Mouse (Mus musculus) kidney, embryonic 14.5 days (tissue): ENCODE data around the gene Zdhhc24. TPM values are rescaled to one million over a fixed set of nuclear protein-coding genes. Genes with fewer than 3 reads are reported as not detected.

Source experiments
- ATAC-seq: fragments of 200-750 bp; cut with Nextera tagmentation; 2 replicates; pipeline ENCODE4 v1.8.0; 2017; ENCODE audit warnings: moderate number of reproducible peaks, mild to moderate bottlenecking, moderate TSS enrichment, moderate library complexity; ENCODE audit not compliant: low FRiP score, low TSS enrichment
- H3K27ac ChIP-seq: fragments of 300-500 bp; sonication (generic); 2 replicates; pipeline ENCODE4 v1.5.1; 2014; ENCODE audit warnings: low read depth, mild to moderate bottlenecking, low read length, moderate library complexity, mixed read lengths
- H3K27me3 ChIP-seq: fragments of 300-500 bp; sonication (generic); 2 replicates; pipeline ENCODE4 v1.6.1; 2014; ENCODE audit warnings: mild to moderate bottlenecking, low read length; ENCODE audit not compliant: control insufficient read depth, insufficient read depth
- H3K36me3 ChIP-seq: fragments of 300-500 bp; sonication (generic); 2 replicates; pipeline ENCODE4 v1.6.1; 2014; ENCODE audit warnings: low read length, mixed read lengths; ENCODE audit not compliant: control insufficient read depth, insufficient read depth
- H3K4me1 ChIP-seq: fragments of 300-500 bp; sonication (generic); 2 replicates; pipeline ENCODE4 v1.6.1; 2014; ENCODE audit warnings: low read length, mixed read lengths; ENCODE audit not compliant: control insufficient read depth, insufficient read depth
- H3K4me2 ChIP-seq: fragments of 300-500 bp; sonication (generic); replicated peaks from 2 replicates; pipeline ENCODE4 v1.6.1; 2014; ENCODE audit warnings: low read depth, mild to moderate bottlenecking, low read length
- H3K4me3 ChIP-seq: fragments of 300-500 bp; sonication (generic); 2 replicates; pipeline ENCODE4 v1.5.1; 2014; ENCODE audit warnings: mild to moderate bottlenecking, low read length
- H3K9ac ChIP-seq: fragments of 300-500 bp; sonication (generic); 2 replicates; pipeline ENCODE4 v1.6.1; 2014; ENCODE audit warnings: low read depth, mild to moderate bottlenecking, low read length, moderate library complexity
- H3K9me3 ChIP-seq: fragments of 300-500 bp; sonication (generic); 2 replicates; pipeline ENCODE4 v1.6.1; 2016; ENCODE audit warnings: low read length; ENCODE audit not compliant: control insufficient read depth
- WGBS: fragments of 180-500 bp; shearing (Covaris S2); extraction: QIAGEN DNeasy Blood & Tissue Kit; methylation state at CpG from one replicate; pipeline ENCODE4 v1.1.7; 2014; 5-methylcytosine and 5-hydroxymethylcytosine counted together
- polyA plus RNA-seq: library from polyadenylated mRNA; unstranded; fragments of >200 nt; fragmentation: Nextera tagmentation; extraction: Ambion mirVana; gene quantifications from 2 replicates; pipeline ENCODE4 v1.2.1, GENCODE M21; 2014

Gene Zdhhc24
- polyA plus RNA-seq, 1 experiment from 2014 or later, result 9.4 TPM

DNA sequence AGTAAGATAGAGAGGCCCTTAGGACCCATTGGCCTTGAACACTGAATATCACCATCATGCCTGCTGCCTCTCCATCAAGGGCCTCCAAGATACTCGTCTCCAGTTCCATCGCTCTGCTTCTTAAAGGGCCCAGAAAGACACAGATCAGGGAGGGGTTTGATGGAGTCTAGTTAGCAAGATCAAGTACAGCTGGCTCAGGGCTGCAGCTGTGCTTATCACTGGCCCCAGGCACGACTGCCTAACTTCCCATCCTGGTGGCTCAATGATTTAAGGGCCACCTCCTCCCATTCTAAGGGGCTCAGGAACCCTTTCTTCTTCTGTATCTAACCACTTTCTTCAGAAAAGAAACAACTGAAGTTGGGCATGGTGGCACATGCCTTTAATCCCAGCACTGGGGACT, 13.3 kb downstream of the Zdhhc24 start:
- WGBS, result 77% methylated on average over 3 of the region's 3 CpGs
- ATAC-seq, result no peak
- Histone ChIP-seq H3K9me3 (no peaks in the 10 kb centered on the region), H3K27ac (no peak overlapping the region), H3K4me3 (no peak overlapping the region), H3K4me2 (no peak overlapping the region), H3K4me1 (no peaks in the 10 kb centered on the region), H3K27me3 (no peaks in the 10 kb centered on the region), H3K9ac (no peak overlapping the region), H3K36me3 (peaks cover 8% of the 10 kb centered on the region; the same call in 1 of the 2 replicates)

DNA sequence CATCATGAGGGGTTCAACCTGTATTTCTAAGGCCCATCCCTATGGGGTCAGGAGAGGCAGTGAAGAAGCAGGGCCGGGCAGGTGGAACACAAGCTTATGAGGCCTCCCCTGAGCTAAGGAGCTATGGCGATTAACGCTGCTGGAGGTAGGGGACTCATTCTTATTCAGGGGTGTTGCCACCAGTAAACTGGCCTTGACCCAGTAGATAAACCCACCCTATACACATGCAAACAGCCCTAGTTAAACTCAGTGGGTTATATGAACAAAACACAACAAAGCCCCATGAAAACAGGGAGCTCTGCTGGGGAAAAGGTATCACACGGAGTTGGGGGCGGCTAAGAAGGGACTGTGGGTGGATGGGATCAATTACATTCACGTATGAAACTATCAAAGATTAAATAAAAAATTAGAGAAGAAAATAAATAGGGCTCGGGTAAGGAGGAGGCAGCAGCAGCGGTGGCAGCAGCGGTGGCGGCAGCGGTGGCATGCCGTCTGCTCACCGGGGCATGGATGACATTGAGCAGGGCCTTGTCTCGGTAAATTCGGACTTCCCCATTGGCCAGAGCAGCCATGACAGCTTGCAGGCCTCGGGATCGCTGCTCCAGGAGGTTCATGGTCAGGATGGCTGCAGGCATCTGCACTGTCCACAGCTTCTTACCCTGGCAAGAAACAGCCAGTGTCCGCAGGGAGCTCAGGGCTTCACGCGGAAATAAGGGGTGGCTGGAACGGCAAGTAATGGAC, 18.5 kb downstream of the Zdhhc24 start:
- peak; percentile 72 for ATAC-seq
- H3K4me2 ChIP-seq, result peak overlapping the region; percentile 25; the same call in 1 of the 2 replicates
- H3K27me3 ChIP-seq, result no peaks in the 10 kb centered on the region
- no peak overlapping the region for H3K4me3 ChIP-seq
- H3K4me1 ChIP-seq, result no peaks in the 10 kb centered on the region
- H3K9me3 ChIP-seq, result no peaks in the 10 kb centered on the region
- H3K9ac ChIP-seq, result no peak overlapping the region
- H3K36me3 ChIP-seq, result no peaks in the 10 kb centered on the region
- 33% methylated on average over 21 of the region's 21 CpGs for WGBS
- H3K27ac ChIP-seq, result no peak overlapping the region

GRCm38 (mm10) chr19:4898972-4899371, 20.5 kb downstream of the Zdhhc24 start:
- Histone ChIP-seq H3K27ac (no peak overlapping the region), H3K9me3 (no peaks in the 10 kb centered on the region), H3K36me3 (no peaks in the 10 kb centered on the region), H3K27me3 (no peaks in the 10 kb centered on the region), H3K4me2 (no peak overlapping the region), H3K9ac (no peak overlapping the region), H3K4me1 (no peaks in the 10 kb centered on the region), H3K4me3 (no peak overlapping the region)
- WGBS, result 24% methylated on average over 9 of the region's 9 CpGs
- ATAC-seq, result peak; percentile 43; the same call in 1 of the 2 replicates

DNA sequence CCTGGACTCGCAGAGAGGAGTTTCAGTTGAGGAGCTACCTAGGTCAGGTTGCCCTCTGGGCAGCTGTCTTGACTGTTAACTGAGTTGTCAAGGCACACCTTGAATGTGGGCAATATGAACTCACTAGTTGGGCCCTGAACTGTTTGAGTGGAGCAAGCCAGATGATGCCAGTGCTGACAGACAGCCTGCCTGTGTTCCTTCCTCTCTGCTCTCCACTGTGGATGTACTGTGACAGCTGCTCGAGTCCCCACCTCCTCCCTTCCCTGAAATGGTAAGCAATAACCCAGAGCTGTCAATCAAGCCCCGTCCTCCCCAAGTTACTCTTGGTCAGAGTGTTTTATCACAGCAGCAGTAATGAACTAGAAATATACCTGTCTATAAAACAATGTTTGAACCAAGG, 21.4 kb downstream of the Zdhhc24 start:
- H3K9me3 ChIP-seq, result no peaks in the 10 kb centered on the region
- no peak overlapping the region for H3K4me3 ChIP-seq
- no peak for ATAC-seq
- no peaks in the 10 kb centered on the region for H3K4me1 ChIP-seq
- 61% methylated on average over 3 of the region's 3 CpGs for WGBS
- no peak overlapping the region for H3K4me2 ChIP-seq
- H3K36me3 ChIP-seq, result no peaks in the 10 kb centered on the region
- H3K9ac ChIP-seq, result no peak overlapping the region
- no peak overlapping the region for H3K27ac ChIP-seq
- H3K27me3 ChIP-seq, result no peaks in the 10 kb centered on the region

DNA sequence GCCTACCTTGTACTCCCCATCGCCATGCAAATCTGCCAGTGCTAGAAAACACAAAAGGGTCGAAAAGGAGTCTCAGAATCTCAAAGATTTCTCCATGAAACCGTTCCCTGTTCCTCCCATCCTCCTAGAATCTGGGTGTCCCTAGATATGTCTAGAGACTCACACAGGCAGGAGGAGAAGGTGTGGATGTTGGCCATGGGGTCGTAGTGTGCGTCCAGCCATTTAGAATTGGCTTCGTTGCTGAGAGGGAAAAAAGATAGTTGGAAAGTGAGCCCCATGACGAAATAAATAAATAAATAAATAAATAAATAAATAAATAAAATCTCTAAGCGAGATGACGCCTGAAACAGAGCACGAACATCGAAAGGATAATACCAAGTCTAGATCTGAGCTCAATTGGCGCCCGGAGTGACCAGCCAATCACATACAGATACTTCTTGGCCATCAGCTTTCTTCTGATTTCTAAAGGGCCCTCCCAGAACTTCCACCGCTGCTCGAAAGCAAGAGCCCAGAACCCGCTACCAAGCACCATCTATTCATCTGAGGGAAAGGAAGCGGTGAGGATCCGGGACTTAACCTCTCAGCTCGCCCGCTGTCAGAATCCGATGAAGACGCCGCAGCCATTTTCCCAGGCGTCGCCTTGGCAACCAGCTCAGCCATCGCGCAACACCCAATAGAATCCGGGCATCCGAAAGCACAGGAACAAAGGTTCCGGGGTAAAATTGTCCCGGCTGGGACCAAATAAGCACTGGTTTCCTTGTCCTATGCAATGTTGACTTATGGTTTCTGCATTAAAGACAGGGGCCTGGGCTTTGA, 27.7 kb downstream of the Zdhhc24 start, which contains the start of gene Bbs1:
Gene Bbs1, minus strand, starts transcription at position 650 of the 816 bp plus-strand sequence.
- Histone ChIP-seq H3K36me3 (peaks cover 38% of the 10 kb centered on the region), H3K4me2 (peak within 1 kb of the TSS; percentile 53)

GRCm38 (mm10) chr19:4908107-4908506, 29.6 kb downstream of the Zdhhc24 start:
- Histone ChIP-seq H3K27ac (no peak overlapping the region), H3K4me1 (peaks cover 6% of the 10 kb centered on the region; the same call in 1 of the 2 replicates), H3K9me3 (no peaks in the 10 kb centered on the region), H3K9ac (no peak overlapping the region), H3K36me3 (peaks cover 55% of the 10 kb centered on the region), H3K27me3 (no peaks in the 10 kb centered on the region), H3K4me2 (no peak overlapping the region), H3K4me3 (no peak overlapping the region)
- WGBS, result 83% methylated on average over 4 of the region's 4 CpGs
- no peak for ATAC-seq

More for the DNA sequence above, 27.7 kb downstream of the Zdhhc24 start, which contains the start of gene Bbs1:
- Histone ChIP-seq H3K4me3 (peak within 1 kb of the TSS; percentile 56), H3K27ac (no peak within 1 kb of the TSS), H3K9ac (peak within 1 kb of the TSS; percentile 48), H3K9me3 (no peaks in the 10 kb centered on the region), H3K27me3 (no peaks in the 10 kb centered on the region), H3K4me1 (peaks cover 6% of the 10 kb centered on the region; the same call in 1 of the 2 replicates)
- peak; percentile 59; the same call in 1 of the 2 replicates for ATAC-seq
- WGBS, result 7% methylated on average over 31 of the region's 31 CpGs

- no peak for ATAC-seq
- no peak overlapping the region for H3K27ac ChIP-seq
- no peak overlapping the region for H3K9ac ChIP-seq
- peaks cover 6% of the 10 kb centered on the region; the same call in 1 of the 2 replicates for H3K4me1 ChIP-seq
- 91% methylated on average over 7 of the region's 7 CpGs for whole genome bisulfite sequencing
- H3K9me3 ChIP-seq, result no peaks in the 10 kb centered on the region
- peaks cover 68% of the 10 kb centered on the region for H3K36me3 ChIP-seq
- H3K4me2 ChIP-seq, result no peak overlapping the region
- H3K27me3 ChIP-seq, result no peaks in the 10 kb centered on the region
- no peak overlapping the region for H3K4me3 ChIP-seq
Measured at GRCm38 (mm10) chr19:4909376-4909775, 30.9 kb downstream of the Zdhhc24 start.

GRCm38 (mm10) chr19:4915924-4916603, 37.6 kb downstream of the Zdhhc24 start:
- no peak for ATAC-seq
- Histone ChIP-seq H3K9me3 (no peaks in the 10 kb centered on the region), H3K9ac (no peak overlapping the region), H3K36me3 (peaks cover 95% of the 10 kb centered on the region), H3K4me3 (no peak overlapping the region), H3K4me1 (no peaks in the 10 kb centered on the region), H3K27ac (no peak overlapping the region), H3K27me3 (no peaks in the 10 kb centered on the region), H3K4me2 (no peak overlapping the region)
- 91% methylated on average over 15 of the region's 15 CpGs for WGBS
